Mouse (Mus musculus): ENCODE data around the gene Ccdc62. TPM values are rescaled to one million over a fixed set of nuclear protein-coding genes. Genes with fewer than 3 reads are reported as not detected.

The Ccdc62 gene
- total RNA-seq, 2 experiments from 2014 or later: 2.5 TPM

DNA sequence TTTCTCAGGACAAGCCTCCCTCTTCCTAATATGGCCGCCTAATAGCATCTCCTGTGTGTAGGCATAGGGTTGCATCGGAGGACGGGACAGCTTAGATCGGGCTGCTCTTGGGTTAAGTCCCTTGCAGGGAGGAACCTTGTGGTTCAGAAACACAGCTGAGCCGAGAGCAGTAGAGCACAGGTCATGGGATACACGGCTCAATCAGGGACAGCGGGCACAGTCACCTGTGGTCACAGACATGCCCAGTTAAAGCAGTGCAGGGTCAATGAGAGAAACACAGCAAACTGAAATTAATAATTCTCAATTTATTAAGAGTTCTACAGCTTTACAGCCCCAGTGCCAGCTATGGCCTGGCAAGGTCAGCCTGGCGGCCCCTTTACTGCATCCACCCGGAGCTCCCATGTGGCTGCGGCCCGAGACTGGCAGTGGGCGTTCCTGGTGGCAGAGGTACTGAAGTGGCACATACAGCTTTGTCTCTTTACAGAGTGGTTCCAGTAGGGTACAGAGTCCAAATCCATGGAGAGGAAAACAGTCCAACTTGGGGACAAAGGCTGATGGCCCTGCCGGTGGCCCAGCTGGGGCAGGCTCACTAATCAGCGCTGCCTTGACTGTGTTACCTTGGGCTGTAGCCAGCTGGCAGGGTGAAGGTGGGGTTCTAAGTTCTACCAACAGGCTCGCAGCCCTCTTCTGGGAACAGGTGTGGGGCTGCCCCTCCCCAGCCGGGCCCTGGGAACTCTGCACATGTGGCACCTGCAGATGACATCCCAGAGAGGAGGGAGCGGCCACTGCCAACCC, 74.1 kb downstream of the Ccdc62 start:
- DNase-seq: no peak

DNA sequence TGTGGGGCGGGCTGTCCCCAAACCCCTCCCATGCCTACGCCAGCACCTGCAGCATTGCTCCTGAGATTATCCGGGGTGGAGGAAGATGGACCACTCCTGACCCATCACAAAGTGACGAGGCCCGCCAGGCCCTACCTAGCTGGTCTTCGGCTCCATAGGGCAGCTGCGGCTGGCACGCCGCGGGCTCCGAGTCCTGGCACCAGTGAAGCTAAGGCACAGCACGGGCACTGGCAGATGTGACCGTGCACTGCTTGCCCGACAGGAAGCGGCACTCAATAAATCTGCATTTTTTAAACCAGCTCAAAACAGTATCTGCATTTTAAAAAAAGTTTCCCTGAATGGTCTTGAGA, 74.6 kb downstream of the Ccdc62 start:
- DNase-seq: no peak

DNA sequence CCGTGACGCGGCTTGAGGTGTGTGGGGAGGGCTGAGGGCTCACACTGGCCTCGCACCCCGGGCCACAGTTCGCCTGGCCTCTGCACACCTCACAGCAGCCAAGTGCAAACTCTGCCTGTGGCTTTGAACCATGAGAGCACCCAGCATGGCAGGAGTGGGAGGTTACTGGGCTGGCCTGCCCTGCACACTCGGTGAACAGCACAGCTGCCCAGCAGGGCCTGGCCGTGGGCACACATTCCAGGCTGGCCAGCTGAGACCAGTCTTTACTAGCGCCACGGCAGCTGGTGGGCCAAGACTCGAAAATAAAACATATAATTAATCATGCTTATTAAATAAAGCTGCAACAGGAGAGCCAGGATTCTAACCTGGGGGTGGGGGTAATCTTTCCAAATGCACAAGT, 75.1 kb downstream of the Ccdc62 start:
- no peak for DNase-seq

DNA sequence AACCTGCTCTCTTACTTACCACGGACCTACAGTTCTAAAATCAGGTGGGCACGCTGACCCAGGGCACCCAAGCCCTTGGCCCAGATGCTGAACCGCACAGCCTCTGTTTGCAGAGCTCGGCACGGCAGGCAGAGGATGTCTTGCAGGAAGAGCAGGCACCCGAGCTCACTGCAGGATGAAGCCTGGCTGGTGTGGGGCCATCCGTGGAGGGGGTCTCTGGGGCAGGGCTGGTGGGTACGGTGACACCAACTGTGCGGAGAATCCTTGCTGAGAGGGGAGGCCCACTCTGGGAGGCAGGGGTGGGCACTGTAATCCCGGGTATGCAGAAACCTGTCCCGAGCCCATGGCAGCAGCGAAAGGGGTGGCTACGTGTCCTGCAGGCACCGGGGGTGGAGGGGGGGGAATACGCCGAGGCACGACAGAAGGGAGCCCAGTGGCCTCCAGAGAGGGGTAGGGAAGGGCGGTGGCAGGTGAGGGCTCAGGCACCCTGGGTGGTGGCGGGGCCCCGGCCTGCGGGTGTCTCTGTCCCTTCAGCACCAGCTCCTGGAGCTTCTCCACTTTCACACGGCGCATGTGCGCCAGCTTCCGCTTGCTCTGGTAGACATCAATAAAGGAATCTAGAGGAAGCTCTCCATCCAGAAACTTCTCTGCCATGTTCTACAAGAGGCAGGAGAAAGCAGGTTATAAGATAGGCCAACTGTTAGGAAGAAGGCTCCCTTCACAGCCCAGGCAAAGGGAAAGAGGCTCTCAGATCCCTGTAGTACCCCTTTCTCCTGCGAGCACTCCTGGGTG, 75.8 kb downstream of the Ccdc62 start:
- DNase-seq: no peak

DNA sequence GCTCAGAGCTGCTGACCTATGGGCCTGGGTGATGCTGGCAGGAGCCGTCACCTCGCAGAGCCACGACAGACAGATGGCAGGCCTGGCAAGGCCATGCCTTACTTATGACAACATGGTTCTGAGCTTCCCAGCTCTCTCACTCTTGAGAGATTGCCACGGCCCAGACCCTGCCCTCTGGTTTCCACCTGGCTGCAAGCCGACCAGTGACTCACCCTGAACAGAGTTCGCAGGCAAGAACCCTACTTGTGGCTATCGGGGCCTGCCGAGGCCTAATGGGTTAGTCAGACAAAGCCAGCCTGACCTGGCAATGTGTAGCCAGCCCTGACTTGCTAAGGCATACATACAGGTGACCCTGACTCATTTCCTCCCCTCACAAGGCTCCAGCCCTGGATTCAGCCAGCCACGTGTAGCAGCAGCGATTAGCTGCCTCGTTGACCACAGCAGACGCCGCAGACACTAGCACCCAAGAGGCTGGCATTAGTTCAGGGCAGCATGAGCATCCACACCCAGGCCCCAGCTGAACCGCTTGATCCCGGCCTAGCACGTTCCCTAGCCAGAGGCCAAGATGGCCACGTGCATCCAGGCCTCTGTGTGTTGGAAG, 76.5 kb downstream of the Ccdc62 start:
- DNase-seq: no peak

DNA sequence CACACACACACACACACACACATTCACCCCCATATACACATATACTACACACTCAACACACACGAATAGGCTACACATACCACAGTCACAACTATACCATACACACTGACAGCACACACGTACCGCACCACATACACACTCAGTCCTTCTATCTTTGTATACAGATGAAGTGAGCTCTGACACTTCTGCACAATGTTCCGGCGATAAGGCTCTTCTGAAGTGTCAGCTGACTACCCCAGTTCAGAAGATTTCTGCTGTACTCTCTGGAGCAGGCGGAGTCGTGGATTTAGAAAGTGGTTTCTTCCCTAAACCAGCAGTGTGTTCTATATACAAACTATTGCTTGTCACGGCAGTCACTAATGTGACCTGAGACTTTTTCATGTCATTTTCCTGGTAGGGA, 79.6 kb downstream of the Ccdc62 start:
- no peak for DNase-seq

DNA sequence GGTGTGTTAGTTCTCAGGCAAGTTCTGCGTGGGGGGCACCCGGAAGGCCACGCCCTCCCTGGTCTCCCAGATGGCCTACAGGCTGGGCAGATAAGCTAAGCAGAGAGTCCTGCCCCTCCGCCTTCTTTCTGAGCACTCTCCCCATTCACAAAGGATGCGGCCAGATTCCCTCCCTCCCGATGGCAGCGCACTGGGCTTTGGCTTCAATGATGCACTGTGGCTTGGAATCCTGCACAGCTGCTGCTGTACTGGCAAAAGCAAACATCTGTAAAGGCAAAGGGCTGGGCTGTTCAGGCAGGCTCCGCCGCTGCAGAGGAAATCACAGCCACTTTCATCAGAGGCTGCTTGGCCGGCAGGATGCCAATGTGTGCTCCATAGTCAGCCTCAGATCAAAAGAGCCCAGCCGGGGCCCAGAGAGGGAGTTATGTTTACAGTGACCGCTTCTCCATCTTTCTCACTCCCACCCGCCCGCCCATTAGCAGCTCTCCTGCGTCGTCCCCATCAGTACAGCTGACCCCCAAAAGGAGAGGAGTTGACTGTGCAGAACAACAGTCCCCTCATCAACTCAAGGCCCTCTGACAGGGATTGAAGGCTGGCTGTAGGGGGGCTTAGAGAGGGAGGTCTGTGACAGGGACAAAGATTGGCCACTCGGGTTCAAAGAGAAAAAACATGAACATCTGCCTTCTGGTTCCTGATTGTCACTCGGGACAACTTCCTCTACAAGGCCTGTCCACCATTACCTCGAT, 80.6 kb downstream of the Ccdc62 start:
- no peak for DNase-seq

DNA sequence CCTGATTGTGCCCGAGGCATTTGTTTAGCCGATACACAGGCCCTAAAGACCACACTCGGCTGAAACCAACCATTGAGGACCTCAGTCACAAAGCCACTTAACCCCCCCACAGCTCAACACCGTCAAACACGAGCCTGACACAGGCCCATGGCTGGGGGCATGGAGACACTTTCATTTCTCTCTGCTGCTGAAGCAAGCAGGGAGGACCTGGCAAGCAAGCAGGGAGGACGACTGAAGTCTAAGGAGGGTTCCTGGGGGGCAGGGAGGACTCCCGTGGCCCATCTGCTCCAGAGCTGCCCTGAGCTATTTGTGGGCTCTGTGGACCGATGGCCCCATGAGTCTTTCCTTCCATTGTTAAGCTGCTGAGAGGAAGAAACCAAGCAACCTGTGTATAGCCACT, 81.4 kb downstream of the Ccdc62 start:
- no peak for DNase-seq

DNA sequence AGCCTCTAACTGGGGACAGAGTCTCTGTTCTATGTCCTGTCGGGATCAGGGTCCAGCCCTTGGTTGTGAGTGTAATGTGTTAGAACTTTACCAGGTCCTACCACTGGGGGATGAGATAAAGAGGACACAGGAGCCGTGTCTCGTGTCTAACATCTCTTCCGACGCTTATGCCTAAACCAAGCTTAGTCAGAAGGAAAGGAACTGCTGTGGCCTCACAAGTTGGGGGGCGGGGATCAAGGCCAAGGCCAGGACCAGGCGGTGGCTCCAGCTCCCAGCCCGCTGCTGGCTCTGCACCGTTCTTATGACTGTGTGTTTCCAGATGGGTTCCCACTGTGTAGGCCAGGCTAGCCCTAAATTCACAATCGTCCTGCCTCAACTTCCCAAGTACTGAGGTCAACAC, 82.4 kb downstream of the Ccdc62 start:
- no peak for DNase-seq

DNA sequence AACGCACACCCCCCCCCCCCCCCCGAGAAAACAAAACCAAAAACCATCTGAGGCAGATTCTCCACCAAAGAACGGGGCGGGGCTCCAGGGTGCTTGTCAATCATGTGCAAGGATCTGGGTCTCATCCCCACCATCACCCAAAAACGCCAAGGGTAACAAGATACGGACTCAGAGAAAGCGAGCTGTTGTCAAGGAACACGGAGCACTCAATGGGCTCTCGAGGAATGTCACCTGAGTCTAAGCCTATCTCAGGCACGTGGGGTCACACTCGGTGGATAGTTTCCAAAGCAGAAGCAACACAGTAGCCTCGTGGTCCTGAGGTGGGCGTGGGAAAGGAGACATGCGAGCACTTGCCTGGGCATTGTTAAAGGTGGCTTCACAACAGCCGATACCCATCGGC, 83.3 kb downstream of the Ccdc62 start:
- no peak for DNase-seq

DNA sequence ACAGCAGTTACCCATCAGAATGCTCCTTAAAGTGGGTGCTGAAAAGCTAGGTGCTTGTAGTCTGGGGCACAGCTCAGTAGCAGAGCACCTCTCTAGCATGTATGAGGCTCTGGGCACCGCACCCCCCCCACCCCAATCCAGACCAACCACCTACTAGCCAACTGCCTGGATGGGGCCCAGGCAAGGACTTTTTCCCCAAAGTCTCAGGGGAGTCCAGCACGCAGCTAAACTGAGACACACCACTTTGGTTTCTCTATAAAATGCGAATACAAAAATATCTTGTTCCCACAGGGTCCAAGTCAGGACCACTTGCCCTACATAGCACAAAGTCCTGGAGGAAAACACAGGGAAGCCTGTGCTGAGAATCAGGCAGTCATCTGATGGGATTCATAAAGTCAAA, 83.7 kb downstream of the Ccdc62 start:
- DNase-seq: no peak

DNA sequence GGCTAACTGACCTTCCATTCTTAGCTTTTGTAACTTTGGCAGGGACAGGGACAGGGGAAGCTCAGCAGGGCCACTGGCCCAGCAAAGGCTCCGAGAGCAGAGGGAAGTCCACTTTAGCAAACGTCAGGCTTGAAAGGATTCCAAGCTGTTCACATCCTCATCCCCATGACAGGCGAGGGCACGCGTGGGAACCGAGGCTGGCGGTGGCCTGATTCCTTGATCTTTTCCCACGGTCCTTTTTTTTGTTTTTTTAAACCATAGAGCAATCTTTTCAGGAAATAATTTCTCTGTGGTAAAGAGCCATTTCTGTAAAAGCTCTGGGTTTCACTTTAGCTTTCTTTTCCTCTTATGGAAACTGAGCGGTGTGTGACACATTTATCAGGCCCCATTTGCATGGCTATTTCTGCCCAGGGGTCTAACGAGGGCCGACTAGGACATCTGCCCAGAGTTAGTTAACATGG, 84.3 kb downstream of the Ccdc62 start:
- DNase-seq: no peak

DNA sequence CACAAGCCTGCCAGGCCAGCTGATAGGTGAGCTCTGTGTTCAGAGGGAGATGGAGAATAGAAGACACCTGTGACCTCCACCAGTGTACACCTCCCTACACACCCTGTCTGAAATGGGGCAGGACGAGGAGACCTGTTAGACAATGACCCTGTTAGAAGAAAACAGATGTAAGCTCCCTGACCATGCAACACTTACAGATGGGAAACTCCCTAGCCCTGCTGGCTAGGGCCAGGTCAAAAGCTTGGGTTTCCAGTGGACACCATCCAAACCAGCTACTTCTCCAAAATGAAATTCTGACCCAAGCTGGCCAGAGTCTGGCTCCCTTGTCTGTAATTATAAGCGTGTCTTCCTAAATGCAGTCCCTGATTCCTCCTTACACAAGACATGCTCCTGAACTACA, 85.2 kb downstream of the Ccdc62 start:
- no peak for DNase-seq

DNA sequence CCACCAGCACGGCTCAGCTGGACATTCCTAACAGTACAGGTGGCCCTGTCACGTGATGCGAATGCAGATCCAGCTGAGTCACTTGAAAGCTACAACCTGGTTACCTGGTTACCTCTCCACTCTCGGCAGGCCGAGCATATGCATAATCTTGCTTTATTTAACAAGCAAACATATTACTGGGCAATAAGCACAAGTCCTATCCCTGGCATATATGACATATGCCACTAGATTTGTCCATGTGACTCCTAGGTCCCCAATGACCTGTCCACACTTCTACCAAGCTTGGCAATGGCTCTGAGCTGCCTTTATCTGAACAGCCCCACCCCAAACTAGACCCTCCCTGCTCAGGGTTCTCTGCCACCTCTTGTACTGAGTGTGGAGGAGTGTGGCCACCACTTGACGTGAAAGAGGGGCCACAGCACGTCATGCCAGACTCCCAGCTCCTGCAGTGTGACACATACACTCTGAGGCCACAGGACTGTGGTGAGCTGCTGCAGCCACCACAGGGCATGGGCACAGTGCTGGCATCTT, 85.9 kb downstream of the Ccdc62 start:
- DNase-seq: no peak

DNA sequence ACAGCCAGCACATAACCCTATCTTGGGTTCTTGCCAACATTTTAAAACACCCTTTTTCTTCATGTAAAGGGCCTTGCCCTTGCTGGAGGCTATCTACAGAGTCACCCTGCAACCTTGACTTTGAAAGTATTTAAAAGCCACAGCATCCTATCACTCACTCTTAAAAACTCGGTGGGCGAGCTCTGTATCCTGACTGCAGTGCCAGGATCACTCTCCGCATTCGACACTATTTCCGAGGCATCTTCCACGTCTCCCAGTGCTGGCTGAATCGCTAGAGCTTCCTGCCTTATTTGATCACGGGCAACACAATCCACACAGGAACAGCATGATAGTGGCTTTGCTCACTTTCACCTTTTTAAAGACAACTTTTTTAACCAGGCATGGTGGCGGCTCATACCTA, 87.5 kb downstream of the Ccdc62 start:
- DNase-seq: no peak

DNA sequence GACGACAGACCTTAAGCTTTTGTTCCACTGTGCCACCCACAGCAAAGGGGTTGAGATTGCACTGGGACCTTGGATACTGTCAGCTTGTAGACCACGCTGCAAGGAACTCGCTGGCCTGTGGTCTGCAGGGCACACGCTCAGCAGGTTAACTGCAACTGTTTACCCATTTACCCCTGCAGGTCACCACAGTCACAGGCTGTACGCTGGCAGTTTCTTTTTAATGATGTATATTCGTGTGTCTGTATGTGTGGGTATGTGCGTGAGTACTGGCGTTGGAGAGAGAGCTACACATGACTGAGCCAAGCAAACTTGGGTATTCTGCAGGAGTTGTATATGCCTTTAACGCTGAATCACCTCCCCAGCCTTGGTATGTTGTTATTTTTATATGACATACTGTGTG, 88.2 kb downstream of the Ccdc62 start:
- DNase-seq: no peak

Small RNA genes within 50 kb of the gene (microRNA-seq; reads per million reads assigned to microRNA genes)
- gene Mir7032: 0.60 to 1.7 reads per million in 2 experiments

Other genes starting within 250 kb of the Ccdc62 start
- 100 to 1,000 TPM; 136 to 137 TPM for gene Clip1, start 246.1 kb upstream of the Ccdc62 start, total RNA-seq (2021)
- gene Zcchc8, start 209.6 kb upstream of the Ccdc62 start, total RNA-seq (2021): 10 to 100 TPM; 49.6 to 63.2 TPM
- gene Rsrc2, start 181.3 kb upstream of the Ccdc62 start, total RNA-seq (2021): 100 to 1,000 TPM; 101 to 110 TPM
- gene Kntc1, start 181.0 kb upstream of the Ccdc62 start, total RNA-seq (2021): 1 to 10 TPM; 2.3 to 3.4 TPM
- gene Hcar2, start 65.2 kb upstream of the Ccdc62 start, total RNA-seq (2021): under 1 TPM in 1 of 2 experiments, not detected in 1; 0.33 TPM
- under 1 TPM; 0.82 to 0.88 TPM for gene Hcar1, start 50.7 kb upstream of the Ccdc62 start, total RNA-seq (2021)
- 10 to 100 TPM; 60.2 to 67.8 TPM for gene Denr, start 23.5 kb upstream of the Ccdc62 start, total RNA-seq (2021)
- 1 to 10 TPM in 1 of 2 experiments, under 1 TPM in 1; 0.91 to 1.7 TPM for gene Gm43518, start 3.3 kb upstream of the Ccdc62 start, total RNA-seq (2021)
- 10 to 100 TPM; 39.4 to 41.2 TPM for gene Hip1r, start 42.9 kb downstream of the Ccdc62 start, total RNA-seq (2021)
- 10 to 100 TPM; 32.6 to 40.8 TPM for gene Vps37b, start 101.6 kb downstream of the Ccdc62 start, total RNA-seq (2021)
- 10 to 100 TPM; 27.2 to 30.7 TPM for gene Abcb9, start 165.1 kb downstream of the Ccdc62 start, total RNA-seq (2021)
- 10 to 100 TPM; 34.1 to 36.2 TPM for gene Ogfod2, start 181.6 kb downstream of the Ccdc62 start, total RNA-seq (2021)
- gene Arl6ip4, start 185.4 kb downstream of the Ccdc62 start, total RNA-seq (2021): 10 to 100 TPM; 52.6 to 57.5 TPM